Mouse (Mus musculus): Measurements from ENCODE around the gene Prickle4.

Prickle4 gene

DNA sequence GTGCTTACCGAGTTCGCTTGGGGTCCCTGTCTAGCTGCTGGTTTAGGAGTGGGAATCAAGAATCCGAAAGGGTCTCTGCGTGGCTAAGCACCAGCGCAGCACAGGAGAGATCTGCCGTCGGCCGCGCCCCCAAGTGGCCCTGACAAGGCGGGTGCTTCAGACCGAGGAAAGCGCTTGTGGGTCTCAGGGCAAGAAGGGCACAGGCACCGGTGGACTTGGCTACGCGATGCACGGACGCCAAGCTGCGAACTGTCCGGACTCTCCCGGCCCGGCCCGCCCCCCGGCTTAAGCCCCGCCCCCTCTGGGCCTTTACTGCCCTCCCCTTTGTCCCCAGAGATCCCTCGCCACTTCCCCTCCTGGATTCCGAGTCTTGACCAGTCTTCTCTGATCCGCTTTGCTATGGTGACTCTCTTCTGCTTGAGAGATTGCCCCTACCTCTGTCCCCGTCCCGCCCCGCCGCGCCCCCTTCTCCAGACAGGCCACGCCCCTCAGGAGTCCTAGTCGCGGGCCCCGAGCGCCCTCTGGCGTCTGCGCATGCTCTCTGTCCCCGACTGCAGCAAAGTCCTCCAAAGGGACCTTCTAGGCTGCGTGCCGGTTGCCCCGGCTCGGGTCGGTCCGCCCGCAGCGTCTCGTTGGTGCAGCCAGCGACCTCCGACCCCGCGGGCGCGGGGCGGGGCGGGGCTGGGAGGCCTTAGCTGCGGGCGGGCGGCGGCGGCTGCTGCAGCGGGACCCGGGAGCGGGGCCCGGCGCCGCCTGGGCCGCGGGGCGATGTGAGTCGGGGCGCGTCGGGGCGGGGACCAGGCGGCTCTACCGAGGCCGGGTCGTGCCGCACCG lies at the start of gene Prickle4:
TSS of gene Prickle4 (minus strand) at position 234 of the 834 bp plus-strand sequence.
- peak; percentile 99 for DNase-seq

DNA sequence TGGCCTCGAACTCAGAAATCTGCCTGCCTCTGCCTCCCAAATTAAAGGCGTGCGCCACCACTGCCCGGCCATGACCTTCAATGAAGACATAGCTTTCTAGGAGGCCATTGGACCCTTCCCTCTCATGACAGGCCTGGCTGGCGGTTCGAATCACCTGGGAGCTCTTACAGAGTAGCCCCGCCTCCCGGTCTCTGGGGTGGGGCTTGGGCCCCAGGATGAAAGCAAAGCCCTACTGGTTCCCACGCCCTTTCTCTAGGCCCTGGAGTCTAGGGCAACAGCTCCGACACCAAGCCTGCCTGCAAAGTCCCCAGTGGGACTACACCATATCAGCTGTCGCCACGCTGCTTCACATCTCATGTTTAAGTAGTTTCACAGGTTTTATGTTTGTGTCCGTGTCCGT lies 49.5 kb upstream of the Prickle4 start:
- no peak for DNase-seq

DNA sequence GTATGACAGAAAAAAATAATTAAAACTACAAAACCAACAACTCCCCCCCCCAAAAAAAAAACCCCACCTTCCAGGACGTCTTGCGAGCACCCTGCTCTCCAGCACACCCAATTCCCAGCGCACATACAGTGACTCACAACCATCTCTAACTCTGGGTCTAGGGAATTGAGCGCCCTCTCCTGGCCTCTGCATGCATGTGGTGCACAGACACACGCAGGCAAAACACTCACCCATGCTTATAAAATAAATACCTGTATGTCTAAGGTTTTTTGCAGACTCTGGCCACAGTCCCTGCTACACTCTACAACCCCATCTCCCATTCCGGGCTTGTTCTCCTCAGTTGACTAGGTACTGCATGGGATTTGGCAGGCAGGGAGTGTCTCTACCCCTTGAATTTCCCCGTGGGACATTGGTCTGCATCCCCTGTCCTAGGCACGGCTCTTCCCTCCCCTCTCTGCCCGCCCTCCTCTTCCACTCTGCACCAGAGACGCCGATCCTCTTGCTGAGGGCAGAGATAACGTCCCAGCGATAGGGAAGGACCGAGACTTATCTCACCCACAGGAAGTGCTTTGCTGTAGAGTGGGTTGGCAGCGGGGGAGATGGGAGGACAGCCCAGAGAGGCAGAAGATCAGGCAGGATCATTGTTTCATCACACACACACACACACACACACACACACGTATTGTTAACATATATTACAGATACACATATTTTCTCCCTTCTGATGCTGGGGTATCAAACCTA lies 48.6 kb upstream of the Prickle4 start:
- peak; percentile 25 to 34 for DNase-seq

DNA sequence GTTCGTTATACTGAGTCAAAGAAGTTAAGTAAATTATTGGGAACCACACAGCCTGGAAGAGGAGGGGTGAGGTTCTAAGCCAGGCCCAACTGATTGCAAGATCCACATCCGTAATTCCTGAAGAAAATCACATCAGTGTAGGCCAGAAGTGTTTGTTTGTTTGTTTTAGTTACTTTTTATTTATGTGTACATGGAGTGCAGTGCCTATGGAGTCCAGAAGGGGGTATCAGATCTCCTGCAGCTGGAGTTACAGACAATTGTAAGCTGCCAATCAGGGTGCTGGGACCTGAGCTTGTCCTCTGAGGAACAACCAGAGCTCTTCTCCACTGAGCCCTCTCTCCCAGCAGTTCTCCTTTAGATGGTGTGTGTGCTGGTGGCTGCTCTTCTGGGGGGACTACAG lies 45.6 kb upstream of the Prickle4 start:
- DNase-seq, result no peak

DNA sequence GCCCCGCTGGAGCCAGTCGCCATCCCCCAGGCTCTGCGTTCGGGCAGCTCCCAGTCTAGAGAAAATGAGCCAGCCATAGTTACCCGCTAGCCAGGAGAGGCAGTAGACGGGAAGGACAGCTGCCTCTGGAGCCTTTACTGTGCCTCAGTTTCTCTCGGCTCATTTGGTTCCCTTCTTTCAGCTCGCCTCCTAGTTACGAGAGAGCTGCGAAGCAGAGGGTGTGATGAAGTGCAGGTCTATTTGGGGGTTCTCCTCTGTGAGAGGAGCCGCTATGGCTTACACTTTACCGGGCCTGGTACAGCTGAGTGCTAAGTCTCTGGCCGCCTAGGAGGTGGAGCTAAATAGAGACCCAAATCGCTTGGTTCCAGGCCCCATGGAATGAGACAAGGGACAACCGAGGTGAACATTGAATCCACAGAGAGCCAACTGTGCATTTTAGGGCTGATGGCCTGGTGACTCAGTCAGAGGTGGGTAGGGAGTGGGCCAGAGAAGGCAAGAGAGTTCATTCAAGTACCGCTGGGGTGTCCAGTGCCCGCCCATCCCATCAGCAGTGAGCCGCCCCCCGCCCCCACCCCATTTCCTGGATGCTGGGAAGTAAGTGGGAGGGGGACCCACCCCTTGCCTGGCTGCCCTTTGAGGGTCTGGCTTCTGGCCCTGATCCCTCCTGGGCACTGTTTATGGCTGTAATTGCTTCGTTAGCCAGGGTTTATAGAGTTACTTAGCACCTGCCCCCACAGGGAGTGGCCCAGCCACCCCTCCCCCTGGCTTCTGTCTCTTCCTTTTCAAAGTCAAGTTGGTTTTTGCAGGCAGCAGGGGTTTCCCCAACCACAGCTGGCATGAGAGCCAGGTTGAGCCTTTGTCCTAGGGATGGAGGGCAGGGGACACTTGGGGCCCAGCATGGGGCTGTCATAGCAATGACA lies 44.6 kb upstream of the Prickle4 start:
- peak; percentile 49 to 66 for DNase-seq

DNA sequence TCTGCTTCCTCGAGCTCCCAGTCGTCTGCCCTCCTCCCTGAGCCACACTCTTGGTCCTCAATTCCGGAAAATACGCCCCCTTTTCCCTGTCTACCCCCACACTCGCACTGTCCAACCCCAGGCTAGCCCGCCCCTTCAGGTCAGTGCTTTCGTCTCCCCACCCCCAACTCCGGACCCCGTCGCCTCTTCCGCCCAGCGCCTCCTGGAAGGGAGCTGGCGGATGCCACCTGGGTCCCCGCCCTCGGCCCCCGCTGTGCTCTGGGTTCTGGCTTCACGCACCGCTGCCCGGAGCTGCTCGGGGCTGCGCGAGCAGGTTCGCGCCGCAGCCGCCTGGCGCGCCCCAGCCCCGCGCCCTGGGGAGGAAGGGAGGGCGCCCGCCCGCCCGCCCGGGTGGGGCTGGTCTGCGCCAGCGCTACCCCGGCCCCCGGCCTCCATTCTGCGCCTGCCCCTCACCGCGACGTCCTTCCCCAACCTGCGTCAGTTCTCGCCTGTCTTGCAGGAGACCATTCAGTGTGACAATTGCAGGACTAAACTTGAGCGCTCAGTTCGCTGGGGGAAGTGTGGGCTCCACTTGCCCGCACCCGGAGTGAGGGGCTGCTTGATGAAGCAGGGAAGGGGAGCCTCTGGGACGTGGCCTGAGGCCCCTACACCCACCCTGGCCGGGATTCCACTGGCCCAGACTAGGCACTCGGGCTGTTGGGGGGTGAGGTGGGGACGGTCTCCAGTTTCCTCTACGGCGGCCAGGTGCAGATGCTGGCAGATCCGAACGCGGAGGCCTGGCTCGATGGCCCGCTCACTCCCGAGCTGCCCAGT lies 43.7 kb upstream of the Prickle4 start:
- peak; percentile 78 to 89 for DNase-seq

DNA sequence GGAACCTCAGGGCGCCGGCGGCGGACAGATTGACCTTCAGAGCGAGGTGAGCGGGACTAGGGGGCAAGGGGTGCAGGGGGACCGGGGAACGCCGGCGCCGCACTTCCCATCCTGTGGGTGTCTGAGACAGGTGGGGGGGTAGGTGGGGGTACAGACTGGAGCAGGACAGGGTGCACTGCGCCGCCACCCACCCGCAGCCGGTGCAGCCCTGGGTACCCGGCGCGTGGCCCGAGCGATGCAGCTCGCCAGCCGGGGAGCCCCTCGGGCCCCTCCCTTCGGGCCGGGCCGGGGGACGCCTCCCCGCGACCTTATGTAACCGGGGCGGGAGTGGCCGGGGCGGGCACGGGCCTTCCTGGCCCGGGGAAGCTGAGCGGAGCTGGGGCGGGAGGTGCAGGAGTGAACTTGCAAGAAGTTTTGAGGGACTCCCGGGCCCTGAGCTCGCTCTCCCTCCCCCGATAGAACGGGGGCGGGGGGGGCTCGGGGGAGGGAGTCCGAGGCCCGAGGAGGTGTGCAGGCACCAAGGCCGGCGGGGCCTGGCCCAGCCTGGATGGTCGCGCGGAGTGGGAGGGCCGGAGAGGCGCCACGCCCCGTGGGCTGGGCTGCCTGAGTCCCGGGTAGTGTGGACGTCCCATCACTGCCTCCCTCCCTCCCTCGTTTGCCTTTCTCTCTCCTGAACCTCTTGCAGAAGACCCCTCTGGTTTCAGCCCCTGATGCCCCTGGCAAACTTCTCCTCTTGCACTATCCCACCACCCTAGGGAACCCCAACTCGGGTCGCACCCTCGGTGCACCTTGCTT lies 42.9 kb upstream of the Prickle4 start:
- peak; percentile 88 to 93 for DNase-seq

DNA sequence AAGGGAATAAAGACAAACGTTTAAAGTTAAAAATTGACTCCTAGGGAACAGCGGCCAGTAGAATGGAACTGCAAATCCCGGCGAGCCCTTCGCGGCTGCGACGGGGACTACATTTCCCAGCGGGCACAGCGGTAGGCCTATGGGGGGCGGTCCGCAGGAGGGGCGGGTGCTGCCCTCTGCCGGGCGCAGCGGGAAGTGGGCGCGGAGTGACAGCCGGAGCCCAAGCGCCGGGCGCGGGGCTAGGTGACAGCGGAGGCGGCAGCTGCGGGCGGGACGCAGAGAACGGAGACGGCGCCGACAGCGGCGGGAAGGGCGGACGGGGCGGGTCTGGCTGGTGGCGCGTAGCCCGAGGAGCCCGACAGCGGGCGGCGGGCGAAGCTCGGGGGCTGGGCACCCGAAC lies 42.3 kb upstream of the Prickle4 start, which contains the start of gene Tfeb:
TSS of gene Tfeb (plus strand) at position 175 of the 400 bp plus-strand sequence.
- DNase-seq, result peak; percentile 98 to 99

DNA sequence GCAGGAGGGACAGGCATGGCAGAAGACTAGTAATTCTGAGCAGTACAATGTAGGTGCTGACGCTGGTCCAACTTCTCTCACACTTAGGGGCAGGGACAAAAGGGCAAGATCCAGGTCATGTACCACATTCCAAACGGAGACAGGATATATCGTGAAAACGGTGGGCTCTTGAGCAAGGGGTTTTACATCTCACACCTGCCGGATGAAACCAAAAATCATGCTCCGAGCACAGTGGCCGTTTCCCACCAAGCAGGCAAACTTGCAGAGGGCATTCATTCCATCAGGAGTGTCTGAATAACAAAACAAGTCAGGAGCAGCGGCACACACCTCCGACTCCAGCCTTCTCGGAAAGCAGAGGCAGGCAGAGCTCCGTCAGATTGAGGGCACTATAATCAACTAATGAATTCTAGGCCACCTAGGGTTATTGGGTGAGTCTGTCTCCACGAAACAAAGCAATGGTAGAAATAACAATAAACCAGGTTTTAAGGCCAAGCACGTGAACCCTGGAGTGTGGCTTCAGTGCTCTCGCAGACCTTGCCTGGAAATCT lies 41.1 kb upstream of the Prickle4 start:
- no peak for DNase-seq

DNA sequence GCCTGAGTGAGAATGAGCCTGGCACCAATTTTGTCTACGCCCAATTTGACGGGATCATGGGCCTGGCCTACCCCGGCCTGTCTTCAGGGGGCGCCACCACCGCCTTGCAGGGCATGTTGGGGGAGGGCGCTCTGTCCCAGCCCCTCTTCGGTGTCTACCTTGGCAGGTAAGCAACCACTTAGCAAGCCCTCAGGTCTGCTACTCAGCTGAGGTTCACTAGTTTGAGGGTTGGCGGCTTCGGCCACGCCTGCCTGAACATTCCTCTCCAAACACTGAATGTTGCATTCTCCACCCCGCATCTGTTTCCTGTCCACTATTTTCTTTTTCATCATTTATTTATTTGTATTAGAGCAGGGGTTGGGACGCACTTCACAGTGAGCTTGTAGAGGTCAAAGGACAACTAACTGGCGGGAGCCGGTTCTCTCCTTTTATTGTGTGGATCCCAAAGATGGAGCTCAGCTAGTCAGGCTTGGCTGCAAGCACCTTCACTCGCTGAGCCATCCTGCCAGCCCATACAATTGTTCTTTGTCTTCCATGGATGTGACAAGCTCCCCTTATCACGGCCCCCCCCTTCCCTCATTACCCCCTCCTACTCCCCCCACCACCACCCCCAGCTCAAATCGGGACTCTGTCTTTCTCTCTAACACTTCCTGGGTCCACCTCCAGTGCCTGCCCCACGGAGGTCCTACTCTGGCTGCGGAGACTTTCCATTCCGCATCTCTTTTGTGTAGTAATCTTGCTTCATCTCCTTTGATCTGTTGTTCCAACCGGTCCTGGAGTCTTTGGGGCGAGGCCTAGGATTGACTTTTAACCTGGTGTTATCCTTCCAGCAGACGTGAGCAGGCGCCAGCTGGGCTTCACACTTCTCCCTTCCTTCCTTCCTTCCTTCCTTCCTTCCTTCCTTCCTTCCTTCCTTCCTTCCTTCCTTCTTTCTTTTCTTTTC lies 36.4 kb upstream of the Prickle4 start:
- DNase-seq, result peak; percentile 39 to 54

DNA sequence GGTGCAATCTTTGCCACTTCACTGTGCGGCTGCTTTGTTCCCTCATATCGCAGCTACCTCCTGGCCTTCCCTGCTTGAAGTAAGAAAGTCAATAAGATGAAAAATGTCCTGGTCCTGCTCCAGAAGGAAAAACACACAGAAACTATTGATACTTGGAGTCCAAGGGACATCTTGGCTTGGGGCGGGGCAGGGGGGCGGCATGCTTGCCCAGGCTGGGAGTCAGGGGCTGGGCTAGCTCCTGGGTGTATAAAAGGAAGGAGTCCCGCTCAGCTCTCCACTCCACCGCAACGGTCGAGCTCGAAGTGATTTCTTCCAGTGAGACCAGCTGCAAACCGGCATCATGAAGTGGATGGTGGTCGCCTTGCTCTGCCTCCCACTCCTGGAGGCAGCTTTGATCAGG lies 32.0 kb upstream of the Prickle4 start, which contains the start of gene Pgc:
TSS of gene Pgc (plus strand) at position 277 of the 400 bp plus-strand sequence.
- no peak for DNase-seq

DNA sequence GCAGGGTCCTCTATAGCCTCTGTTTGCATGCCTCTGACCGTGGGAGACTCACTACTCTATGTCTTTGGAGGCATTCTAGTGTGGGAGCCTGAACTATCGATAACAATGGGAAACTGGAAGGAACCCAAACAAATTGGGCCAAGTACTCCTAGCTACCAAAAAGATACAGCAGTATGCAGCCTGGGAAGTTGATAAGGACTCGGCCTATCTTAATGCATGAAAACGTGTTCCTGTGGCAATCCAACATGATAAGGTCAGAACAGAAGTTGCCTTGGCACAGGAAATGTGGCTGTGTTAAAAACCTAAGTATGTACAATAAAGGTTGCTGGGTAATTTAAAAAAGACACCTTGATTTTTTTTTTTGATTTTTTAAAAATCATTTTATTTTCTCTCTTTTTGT lies 26.6 kb upstream of the Prickle4 start:
- no peak for DNase-seq

DNA sequence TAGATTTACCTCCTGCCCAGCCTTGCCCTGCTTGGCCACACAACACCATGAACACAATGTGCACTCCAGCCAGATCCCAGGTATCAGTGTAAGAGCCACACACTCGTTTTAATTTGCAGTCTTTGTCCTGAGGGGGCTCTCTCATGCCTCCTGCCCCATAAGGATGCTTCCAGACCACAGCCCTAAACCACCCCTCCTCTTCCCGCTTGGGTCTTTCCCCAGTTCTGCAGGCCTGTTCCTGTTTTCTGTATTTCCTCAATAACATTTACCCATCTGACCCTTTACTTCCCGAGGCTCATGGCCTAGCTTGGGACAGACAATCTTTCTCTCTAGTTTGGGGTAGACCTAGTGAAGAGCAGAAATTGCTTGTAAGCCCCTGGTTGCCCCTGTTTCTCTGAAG lies 20.5 kb upstream of the Prickle4 start:
- no peak for DNase-seq

DNA sequence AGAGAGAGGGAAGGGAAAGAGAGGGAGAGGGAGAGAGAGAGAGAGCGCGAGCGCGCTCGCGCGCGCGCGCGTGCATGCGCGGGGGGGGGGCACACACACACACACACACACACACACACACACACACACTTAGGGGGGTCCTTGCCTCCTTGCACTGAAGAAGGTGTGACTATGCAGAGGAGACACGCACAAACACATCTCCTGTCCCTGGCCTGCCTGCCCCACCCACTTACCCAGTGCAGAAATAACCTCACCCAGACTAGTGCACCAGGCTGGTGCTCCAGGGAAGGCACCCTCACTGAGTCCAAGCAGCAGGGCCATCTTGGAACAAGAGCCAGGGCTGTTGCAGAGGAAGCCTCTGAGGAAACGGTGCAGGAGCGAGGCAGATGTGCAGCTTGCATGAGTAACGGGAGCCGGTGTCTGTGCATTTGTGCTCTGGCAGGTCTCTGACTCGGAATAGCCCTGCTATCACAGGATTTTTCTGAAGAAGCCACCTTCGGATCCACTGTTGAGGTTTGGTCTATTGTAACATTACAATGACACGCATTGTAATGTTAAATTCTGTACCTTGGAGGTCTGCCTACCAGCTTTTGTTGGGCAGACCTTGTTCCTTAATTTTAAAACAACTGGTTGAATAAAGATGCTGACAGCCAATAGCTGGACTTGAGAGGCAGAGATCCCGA lies 18.5 kb upstream of the Prickle4 start:
- DNase-seq, result no peak

DNA sequence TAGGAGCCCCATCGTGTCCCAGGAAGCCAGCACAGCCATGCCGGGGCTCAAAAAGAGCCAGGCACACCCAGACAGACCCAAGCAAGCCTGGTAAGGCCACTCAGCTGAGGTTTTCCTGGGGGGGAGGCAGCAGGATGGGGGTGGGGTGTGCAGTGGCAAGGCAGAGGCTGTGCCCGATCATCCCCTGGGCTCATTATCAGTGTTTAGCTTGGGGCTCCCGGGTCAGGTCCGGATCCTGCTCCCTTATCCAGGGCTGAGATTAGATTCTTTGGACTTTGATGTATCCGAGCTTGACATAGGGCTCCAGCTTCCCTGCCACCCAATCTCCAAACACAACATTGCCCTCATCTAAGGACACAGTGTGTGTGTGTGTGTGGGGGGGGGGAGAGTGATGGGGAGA lies 17.3 kb upstream of the Prickle4 start:
- DNase-seq, result no peak

DNA sequence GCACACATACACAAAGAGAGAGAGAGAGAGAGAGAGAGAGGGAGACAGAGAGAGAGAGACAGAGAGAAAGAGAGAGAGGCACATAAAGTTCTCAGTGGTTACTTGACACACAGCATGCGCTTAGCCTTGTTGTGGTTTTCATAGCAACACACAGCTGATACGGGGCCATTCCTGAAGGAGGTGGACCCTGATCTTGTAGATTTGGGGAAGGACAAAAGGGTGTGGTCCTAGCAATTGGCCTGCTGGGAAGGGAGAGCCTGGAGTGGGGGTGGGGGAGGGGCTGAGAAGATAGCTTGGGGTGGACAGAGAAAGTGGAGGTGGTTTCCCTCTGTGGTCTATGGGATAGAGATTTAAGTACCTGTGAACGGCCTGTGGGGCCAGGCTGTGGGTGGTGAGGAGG lies 15.5 kb upstream of the Prickle4 start:
- DNase-seq, result no peak

DNA sequence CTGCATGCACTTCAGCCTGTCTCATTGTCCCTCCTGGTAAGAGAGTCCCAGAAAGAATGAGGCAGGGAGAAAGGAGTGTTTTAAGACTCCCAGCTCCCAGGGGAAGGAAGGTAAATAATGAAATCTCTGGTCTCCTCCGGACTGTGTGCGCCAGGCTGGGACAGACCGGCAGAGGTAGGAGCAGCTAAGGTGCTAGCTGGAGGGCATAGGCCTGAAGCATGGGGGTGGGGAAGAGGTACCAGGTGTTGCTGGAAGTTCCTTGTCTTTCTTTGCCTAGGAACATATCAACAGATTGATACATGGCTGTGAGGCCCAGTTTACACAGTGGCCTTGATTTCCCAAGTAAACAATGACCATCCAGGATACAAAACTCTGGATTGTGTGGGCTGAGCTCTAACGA lies 14.4 kb upstream of the Prickle4 start:
- DNase-seq, result no peak

DNA sequence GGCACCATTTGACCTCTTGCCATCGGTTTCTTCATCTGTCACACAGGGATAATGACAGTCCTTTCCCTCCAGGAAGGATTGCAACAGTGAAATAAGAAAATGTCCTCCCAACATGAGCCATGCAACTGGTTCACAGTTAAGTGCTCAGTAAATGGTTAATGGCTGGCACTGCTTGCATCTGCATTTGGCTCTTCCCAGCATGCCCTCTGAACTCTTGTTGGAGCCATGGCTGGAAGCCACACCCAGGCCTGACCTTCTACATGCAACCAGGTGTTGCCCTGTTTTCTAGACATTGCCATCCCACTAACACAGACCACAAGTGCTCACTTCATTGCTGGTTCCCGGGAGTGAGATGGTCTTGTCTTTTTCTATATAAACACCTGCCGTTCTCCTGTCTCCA lies 13.4 kb upstream of the Prickle4 start:
- no peak for DNase-seq

DNA sequence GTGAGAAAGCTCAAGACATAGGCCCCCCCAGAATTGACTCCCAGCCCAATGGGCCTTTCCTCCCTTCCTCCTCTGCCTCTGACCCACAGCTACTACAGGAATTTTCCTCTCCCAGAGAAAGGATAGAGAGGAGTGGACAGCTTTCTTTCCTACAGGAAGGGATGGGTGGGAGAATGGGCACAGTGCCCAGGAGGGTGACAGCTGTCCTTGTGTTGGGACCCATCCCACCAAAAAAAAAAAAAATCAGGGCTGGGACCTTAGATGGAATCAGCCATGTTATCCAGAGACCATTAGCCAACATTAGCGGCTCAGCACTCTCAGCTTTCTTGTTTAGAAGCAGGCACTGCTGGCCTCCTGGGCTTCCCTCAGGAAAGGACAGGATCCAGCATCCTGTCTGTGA lies 11.7 kb upstream of the Prickle4 start:
- DNase-seq, result peak; percentile 50 to 69
